Mouse (Mus musculus): ENCODE data around the gene Gcnt3.
A peak's percentile ranks its signal among the peaks of the same experiment; 100 is the strongest.

The Gcnt3 gene

DNA sequence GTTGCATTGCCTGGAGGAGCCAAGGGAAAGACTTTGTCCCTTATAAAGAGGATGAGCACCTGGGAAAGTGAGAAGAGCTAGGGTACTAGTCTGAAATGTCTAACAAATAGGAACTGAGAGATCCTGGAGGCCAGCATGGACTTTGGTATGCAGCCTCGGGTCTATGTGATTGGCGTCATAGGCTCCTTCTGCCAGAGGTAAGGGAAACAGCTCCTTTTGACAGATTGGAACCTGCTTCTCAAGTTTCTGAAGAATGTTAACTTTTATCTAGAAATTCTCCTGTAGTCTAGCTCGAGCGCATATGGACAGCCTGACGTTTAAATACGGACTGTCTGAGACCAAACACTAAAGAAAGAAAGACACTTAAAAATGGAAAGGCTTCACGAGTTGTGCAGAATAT is at the start of gene Gcnt3:
Gcnt3 (minus strand) TSS at position 101 of the 400 bp plus-strand sequence.
- DNase-seq (ENCODE audit: low read depth) = no peak

DNA sequence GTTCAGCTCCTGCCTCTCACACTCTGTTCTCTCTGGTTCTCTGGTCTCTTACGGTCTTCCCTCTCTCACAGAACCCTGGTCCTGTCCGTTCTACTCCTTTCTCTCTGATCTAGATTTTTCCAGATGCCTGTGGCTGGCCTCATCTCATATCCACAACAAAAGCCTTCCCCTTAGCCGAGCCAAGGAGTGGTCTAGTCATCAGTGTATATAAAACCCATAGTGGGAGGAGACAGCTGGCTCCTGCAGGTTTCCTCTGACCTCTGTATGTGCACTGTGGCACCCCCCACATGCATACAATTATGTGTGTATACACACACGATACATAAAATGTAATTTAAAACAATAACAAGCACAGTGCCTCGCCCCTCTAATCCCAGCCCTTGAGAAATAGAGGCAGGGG is 49.5 kb upstream of the Gcnt3 start:
- DNase-seq (ENCODE audit: low read depth) = no peak

DNA sequence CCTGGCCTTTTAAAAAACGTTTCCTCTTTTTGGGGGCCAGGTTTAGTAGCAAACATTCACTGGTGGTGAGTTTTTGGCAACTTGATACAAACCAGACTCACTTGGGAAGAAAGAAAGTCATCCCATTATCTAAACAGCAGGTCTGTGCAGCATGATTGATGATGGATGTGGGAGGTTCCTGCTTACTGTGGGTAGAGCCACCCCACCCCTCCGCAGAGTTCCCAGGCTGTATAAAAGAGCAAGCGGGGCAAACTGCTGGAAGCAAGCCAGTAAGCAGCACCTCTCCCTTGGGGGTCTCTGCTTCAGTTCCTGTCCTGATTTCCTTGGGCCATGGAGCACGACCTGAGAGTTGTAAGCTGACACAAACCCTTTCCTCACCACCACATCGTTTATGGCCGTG is 48.2 kb upstream of the Gcnt3 start:
- DNase-seq (ENCODE audit: low read depth) = no peak

DNA sequence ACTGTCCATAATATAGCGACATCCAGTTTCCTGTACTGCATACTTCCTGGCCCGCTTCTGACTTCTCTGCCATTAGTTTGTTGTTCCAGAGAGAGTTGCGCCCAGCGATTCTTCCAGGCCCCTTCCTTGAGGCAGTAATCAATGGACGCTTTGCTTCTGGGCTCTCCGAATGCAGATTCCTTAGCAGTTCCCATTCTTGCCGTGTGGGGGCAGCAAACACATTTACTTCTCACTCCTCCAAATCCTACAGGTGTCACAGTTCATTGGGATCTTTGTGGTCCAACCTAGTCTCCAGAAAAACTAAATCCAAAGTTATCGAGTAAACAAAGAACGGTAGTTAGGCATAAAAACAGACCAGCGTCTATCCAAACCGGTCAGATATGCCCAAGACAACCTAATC is 46.2 kb upstream of the Gcnt3 start:
- DNase-seq (ENCODE audit: low read depth) = peak; percentile 57

DNA sequence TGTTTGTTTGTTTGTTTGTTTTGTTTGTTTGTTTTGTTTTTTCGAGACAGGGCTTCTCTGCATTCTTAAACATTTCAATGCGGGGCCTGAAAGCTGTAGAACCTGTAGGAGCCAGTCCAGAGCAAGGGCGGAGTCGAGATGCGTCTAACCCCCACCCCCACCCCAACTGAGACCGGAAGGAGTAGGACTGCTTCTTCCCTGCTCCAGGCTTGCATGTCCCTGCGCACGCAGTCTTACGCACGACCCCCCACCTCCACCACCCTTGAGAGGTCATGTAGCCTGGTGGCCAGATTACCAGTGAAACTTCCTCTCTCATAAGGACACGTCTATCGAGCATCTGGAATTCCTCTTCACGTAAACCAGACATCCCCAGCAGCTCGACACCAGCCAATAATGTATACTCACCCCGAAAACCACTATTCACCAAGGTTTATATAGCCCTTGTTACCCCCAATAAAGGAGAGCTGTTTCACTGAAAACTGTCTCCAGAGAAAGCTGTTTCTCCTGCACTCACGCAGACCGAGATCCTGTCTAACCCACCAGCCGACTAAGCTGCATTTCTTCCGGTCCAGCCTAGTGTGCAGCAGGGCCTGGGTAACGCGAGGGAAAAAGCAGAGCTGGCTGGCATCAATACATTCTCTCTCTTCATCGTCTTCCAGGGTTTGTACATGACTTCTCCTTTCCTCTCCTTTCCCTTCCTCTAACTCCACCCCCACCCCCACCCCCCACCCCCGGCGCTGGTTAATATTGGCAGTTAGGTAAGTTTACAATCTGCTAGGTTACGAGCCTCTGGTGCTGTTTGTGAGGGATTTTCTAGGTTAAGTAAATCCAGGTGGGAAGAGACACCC is 44.7 kb upstream of the Gcnt3 start:
- DNase-seq (ENCODE audit: low read depth) = peak; percentile 19

DNA sequence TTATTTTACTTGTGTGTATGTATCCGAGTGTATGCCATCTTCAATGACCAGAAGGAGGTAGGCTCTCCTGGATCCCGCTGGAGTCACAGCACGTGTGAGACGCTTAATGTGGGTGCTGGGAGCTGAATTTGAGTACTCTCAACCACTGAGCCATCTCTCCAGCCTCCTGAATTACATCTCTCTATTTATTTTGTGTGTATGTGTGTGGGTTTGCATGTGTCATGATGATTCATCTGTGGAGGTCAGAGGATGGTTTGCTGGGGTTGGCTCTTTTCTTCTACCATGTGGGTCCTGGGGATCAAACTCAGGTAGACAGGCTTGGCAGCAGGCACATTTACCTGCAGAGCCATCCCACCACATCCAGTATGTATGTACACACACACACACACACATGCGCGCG is 43.9 kb upstream of the Gcnt3 start:
- DNase-seq (ENCODE audit: low read depth) = no peak

DNA sequence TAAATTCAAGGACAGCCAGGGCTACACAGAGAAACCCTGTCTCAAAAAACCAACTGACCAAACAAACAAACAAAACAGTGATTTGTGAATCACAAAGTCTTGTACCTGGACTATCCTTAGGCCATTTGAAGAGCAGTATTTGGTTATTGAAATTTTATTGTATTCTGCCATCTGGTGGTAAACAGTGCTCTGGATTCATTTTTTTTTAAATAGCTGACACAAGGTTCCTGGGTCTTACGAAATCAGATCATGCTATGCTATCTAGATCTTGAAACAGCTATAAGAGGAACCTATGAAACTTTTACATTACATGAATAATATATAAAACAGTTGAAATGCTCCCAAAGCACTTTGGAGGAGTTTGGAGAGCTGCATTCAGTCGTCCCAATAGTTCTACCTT is 43.1 kb upstream of the Gcnt3 start:
- peak; percentile 73 for DNase-seq (ENCODE audit: low read depth)

DNA sequence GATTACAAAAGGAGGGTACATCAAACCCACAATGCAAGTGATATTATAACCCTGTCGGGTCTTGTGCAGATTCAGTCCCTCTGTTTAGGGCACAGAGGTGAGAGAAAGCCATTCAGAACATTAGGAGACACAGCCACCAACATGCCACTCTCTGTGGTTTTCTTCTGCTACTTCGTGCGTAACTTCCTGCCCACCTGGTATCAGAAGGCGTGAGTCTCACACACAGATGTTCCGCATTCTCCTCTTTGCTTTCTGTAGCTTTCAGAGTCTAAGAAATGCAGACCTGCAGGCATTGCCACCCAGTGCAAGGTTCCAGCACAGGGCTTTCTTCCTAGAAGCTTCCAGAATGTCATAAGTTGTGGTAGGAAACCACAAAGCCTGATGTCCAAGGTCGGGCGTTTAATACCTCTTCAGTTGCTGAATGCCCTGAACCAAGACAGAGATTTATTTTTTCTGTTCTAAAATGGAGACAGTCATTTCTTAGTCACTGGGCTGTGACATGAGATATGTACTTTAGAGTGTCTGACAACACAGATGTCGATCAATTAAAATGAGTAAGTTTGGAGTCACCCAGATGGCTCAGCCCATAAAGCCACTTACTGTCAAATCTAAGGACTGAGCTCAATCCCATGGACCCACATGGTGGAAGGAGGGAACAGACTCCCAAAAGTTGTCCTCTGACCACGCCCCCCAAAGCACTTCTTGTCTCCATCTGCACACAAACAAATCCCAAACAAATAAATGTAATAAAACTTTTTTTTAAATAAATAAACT is 42.3 kb upstream of the Gcnt3 start:
- DNase-seq (ENCODE audit: low read depth) = peak; percentile 78

DNA sequence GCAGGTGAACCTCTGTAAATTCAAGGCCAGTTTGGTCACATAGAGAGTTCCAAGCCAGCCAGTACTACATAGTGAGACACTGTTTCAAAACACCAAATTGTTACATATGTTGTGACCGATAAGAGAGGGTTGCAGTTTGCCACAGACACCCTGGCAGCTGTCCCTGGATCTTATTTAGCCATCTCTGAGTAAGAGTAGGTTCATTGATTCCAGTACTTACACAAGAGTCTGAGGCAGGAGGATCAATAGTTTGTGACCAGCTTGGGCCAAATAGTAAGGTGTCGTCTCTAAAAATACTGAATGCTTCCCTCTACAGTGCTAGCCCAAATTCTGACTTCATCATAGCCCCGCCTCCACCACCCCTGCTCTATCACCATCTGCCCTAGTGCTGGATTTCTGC is 40.1 kb upstream of the Gcnt3 start:
- DNase-seq (ENCODE audit: low read depth) = no peak

DNA sequence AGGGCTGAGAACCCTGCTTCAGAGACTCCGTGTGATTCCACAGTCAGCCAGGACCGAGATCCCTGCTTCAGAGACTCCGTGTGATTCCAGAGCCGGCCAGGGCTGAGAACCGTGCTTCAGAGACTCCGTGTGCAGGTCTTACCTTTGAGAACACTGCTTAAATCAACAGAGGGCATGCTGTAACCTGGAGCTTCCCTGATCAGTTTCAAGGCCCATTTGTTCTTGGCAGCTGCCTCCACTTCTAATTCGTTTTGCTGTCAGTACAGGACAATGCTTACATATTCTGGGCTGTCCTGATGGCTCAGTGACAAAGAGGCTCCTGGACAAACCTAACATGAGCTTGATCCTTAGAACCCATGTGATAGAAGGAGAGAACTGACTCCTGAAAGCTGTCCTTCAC is 39.3 kb upstream of the Gcnt3 start:
- DNase-seq (ENCODE audit: low read depth) = no peak

DNA sequence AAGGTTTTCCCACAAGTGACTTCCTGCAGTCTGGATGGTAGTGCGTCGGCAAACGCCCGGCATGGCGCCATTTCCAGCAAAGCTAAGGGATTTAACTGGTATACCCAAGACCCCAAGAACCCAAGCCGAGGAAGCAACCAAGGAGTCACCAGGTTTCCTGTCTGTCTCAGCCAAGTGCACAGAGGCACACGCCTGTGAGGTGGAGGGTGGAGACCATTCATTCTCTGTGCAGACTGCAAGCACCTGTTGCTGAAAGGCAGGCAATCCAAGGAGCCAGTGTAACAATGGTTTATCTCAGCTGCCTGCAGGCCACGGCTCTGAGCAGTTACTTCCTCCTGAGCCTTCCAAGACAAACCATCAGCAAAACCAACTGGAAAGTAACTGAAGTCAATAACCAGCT is 34.5 kb upstream of the Gcnt3 start:
- DNase-seq (ENCODE audit: low read depth) = no peak

DNA sequence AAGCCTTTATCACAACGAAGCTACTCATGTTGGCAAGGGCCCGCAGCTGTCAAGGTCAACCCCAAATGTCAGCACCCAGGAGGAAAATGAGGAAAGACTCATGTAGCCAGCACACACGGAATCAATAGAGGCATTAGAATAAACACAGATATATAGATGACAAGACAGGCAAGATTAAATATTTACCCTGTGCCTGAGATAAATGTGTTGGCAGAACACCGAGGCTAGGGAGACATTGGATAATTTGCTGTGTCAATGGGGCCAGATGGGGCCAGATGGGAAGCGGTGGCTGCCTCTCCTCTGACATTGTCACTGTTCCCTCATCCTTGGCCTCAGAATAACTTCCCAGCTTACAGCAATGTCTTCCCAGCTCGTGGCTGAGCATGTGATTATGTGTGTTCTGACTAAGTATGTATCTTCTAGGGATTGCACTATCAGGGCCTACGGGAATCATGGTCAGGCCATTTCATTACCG is 32.1 kb upstream of the Gcnt3 start:
- DNase-seq (ENCODE audit: low read depth) = no peak

DNA sequence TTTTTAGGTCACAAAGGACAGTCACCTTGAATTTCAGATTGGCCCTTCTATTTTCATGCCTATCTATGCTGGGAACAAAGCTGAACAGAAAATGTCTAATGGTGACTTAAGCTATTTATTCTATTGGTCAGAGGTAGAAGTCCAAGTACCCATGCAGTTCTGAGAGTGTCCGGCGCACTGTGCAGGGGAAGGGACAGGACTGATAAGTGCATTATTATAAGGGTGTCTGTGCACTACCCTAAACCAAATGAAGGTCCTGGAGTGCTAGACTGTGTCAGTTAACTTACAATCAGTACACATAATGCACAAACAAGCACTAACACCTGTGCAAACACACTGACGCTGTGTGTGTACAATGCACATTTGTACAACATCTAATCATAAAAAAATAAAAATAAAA is 29.6 kb upstream of the Gcnt3 start:
- DNase-seq (ENCODE audit: low read depth) = no peak

DNA sequence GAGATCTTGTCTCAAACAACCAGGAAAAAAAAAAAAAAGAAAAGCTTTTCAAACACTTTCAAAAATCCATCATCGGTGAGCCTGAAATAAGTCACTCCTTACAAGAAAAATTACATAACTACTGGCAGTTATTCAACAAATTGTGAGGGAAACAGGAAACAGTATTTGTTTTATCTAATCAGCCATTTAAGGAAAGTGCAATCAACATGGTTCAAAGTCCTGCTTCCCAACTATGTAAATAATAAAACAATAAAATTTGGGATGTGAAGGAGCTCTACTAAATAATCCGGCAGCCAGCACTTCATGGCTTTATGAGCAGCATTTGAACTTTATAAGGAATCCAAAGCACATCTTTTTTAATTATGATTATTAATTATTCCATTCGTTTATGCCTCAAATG is 24.1 kb upstream of the Gcnt3 start:
- no peak for DNase-seq (ENCODE audit: low read depth)

DNA sequence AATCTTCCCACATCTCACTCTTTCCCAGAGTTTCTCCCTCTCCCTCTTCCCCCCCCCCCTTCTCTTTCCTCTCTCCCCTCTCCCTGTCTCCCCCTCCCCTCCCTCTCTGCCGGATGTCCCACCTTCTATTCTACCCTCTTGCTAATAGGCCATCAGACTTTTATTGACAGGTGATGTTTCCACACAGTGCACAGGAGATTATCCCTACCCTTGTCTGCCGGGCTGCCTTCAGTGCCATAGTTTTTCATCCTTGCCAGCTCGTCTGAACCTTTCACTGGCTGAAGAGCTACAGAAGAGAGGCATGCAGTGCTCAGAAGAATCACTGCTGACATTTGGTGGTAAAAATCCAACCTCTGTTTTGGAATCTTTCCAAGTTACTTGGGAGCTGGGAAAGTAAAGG is 15.5 kb upstream of the Gcnt3 start:
- DNase-seq (ENCODE audit: low read depth) = no peak

DNA sequence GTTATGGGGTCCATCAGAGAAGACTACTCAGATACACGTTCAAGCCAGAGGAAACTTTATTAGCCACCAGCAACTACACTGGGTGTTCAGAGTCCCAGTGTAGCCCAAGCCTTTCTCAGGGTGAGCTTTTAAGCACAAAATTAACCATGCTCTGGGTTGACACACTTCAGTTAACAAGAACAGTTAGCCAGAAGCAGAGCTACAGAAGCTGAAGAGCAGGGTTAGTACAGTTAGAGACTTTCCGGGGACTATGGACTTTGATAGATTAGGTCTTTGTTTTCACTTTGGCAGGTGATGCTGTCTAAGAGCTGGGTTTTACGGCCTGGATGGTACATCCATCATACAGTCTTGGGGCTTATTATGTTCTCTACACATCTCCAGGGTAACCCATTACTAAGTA is 14.8 kb upstream of the Gcnt3 start:
- DNase-seq (ENCODE audit: low read depth) = no peak

DNA sequence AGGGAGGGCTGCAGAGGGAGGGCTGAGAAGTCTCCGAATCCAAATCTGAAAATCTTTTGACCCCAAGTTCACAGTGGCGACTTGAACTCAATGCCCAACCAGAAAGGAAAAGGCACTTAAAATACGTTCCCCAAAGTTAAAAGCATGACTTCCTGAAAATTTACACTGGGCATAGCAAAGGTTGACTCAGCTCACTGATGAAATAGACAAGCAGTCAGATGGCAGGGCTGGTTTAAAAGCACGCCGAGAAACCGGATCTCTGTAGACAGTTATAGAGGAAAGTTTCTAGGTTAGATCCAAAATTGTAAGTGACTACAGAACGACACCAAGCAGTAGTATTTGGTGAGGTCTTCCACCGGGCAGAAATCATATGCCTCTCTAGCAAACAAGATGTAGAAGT is 12.0 kb upstream of the Gcnt3 start:
- DNase-seq (ENCODE audit: low read depth) = no peak

DNA sequence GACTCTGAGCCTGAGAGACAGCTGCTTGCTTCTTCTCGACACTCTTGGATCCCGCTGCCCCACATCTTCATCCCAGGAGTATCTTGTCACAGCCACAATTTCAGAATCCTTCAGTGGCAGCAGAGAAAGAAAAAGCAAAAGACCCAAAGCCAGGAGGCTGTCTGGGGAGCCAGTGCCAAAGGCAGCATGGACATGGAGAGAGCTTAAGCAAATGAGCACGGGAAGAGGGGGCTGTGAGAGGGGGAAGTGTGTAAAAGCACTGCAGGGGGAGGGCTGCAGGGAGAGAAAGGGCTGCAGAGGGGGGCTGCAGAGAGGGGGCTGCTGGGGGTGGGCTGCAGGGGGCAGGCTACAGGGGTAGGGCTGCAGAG is 11.5 kb upstream of the Gcnt3 start:
- no peak for DNase-seq (ENCODE audit: low read depth)

DNA sequence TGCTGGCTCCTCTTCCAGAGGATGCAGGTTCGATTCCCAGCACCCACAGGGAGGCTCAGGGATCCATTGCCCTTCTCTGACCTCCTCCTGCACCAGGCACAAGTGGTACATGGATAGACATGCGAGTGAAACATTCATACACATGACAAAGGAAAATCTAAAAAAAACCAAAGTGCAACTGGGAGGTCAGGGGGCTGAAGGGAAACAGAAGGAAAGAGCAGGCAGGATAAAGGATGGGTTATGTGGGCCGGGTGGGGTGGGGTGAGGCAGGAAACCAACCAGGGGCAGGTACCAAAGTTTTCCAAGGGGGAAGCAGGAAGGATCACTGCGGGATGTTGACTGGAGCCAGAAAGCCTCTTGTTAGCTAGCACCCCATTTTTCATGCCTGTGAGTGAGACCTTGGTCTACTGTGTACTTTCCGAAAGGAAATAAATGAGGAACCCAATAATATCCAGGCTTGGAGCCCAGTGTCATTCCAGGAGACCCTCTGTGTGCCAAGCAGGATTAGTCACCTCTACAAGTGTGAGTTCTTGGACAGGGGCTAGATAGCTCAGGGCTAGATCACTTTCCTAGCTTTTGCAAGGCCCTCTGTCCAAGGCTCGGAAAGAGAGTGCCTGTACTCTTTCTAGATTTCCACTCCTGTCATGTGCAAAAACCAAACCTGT is 11.0 kb upstream of the Gcnt3 start:
- DNase-seq (ENCODE audit: low read depth) = no peak

DNA sequence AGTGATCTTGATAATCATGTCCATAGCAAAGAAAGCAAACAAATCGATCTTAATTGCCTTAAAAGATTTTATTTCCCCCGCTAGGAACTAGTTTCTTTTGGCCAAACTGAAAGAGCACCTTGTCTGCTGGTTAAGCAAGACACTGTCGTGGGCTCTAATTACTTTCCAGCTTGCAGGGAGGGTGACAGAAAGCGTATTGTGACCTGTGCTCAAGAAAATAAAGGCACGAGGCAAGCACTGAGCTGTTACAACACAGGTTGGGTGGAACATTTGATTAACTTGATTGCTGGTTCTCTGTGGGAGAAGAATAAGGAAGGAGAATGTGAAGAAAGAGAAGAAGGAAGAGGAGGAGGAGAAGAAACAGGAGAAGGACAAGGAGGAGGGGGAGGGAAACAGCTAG is 10.4 kb upstream of the Gcnt3 start:
- no peak for DNase-seq (ENCODE audit: low read depth)

DNA sequence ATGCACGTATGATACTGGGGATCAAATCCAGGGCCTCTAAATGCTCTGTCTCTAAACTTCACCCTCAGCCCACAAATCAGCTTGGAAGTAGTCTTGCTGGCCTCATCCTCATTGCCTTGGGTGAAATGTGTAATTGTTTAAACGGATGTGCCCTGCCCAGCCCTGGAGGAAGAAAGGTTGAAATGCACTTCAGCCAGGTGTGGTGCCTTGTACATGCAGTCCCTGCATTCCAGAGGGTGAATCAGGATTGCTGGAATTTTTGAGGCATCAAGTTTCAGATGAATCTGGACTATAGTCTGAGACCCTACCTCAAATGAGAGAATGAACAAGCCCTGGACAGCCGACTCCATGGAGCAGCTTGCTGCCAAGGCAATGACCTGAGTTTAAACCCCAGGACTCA is 10.0 kb upstream of the Gcnt3 start:
- DNase-seq (ENCODE audit: low read depth) = no peak

DNA sequence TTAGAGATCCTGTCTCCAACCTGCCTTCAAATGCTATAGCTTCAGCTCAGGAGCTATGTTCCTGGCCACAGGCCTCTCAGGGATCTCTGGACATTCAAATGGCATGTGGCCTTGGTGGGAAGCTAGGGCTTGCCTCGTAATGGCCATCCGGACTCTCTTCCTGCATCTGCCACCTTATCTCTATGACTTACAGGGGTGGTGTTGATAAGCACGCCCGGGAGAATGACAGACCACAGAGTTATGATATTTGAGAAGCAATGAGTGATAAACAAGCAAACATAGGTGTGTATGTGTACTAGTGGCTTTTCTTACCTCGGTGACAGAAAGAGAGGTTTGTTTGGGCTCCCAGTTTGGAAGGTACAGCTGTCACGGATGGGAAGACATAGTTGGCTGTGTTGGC is 8.4 kb upstream of the Gcnt3 start:
- no peak for DNase-seq (ENCODE audit: low read depth)

DNA sequence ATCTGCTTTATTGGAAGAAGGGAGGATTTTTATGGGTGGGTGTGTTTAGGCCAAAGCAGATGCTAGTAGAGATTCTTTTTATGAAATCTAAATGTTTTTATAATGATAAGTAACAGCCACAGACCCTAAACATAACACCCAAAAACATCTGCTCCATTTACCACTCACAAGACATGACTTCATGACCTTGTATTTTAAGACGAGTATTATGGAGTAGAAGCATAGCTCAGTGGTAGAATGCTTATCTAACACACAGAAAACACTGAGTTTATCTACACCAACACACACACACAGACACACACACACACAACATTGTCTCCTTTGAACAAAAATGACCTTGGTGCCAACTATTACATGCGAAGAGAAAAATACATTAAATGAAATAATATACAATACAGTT is 7.0 kb upstream of the Gcnt3 start:
- DNase-seq (ENCODE audit: low read depth) = no peak

Data from induced T-regulatory cell, adult 2 months (primary cell).